Mouse (Mus musculus) heart, postnatal 10 days (tissue): ENCODE results near the gene Abhd14a. TPM values are rescaled to one million over a fixed set of nuclear protein-coding genes. Genes with fewer than 3 reads are reported as not detected.
"Not testable (repeated sequence)": the region's sequence is repeated elsewhere in the genome, so short reads cannot be mapped to it uniquely, and the experiment has no call there.

Experiments
- DNase-seq, 2 experiments: peaks; one replicate each; pipeline ENCODE4 v3.0.0; 2021
- intact Hi-C: fragments of 180-260 bp; cut with DNase I; formaldehyde crosslinking; loops from one replicate; pipeline ENCODE4 v1.15.1; 2025
- total RNA-seq, 2 experiments: library from RNA; stranded (reverse); gene quantifications; 2 replicates each; pipeline ENCODE4 v1.2.3; 2021

The Abhd14a gene
- total RNA-seq: 10 to 100 TPM; 20.0 to 22.4 TPM

GRCm38 (mm10) chr9:106447348-106447747 lies at the start of gene Abhd14a, which contains the start of gene Abhd14b:
TSS of gene Abhd14a (minus strand) at chr9:106447678.
TSS of gene Abhd14b (plus strand) at chr9:106447459.
- DNase-seq: peak; percentile 95 to 96
- intact Hi-C loops: no loop called here

- DNase-seq, intact Hi-C loops: not testable (repeated sequence)
Measured at GRCm38 (mm10) chr9:106487602-106488001, 40.1 kb upstream of the Abhd14a start.

- no peak for DNase-seq
- intact Hi-C loops: no loop called here
Measured at GRCm38 (mm10) chr9:106485076-106485475, 37.6 kb upstream of the Abhd14a start.

GRCm38 (mm10) chr9:106483606-106484005 lies 36.1 kb upstream of the Abhd14a start:
- DNase-seq: no peak
- intact Hi-C loops: no loop called here

GRCm38 (mm10) chr9:106483136-106483535 lies 35.7 kb upstream of the Abhd14a start:
- intact Hi-C loops: no loop called here

GRCm38 (mm10) chr9:106482578-106483115 lies 35.2 kb upstream of the Abhd14a start:
- DNase-seq: no peak

More at GRCm38 (mm10) chr9:106483136-106483535, 35.7 kb upstream of the Abhd14a start:
- no peak for DNase-seq

GRCm38 (mm10) chr9:106481676-106482075 lies 34.2 kb upstream of the Abhd14a start:
- no peak for DNase-seq
- intact Hi-C loops: no loop called here

More at GRCm38 (mm10) chr9:106482578-106483115, 35.2 kb upstream of the Abhd14a start:
- intact Hi-C loops: no loop called here

GRCm38 (mm10) chr9:106481075-106481474 lies 33.6 kb upstream of the Abhd14a start:
- DNase-seq: no peak
- intact Hi-C loops: no loop called here

- intact Hi-C loops: no loop called here
Measured at GRCm38 (mm10) chr9:106480541-106480940, 33.1 kb upstream of the Abhd14a start.

GRCm38 (mm10) chr9:106478101-106478500 lies 30.6 kb upstream of the Abhd14a start:
- DNase-seq: peak in 1 of 2 experiments; percentile 1
- intact Hi-C loops: loop anchor here (5.0 kb wide), 1 partner anchor 171 kb away; no protein-coding TSS in a partner anchor

More at GRCm38 (mm10) chr9:106480541-106480940, 33.1 kb upstream of the Abhd14a start:
- DNase-seq: no peak

- DNase-seq: no peak
- intact Hi-C loops: loop anchor here (2.0 to 5.0 kb wide), 3 partner anchors 49 to 195 kb away; partner anchors contain the start of gene Rpl29
Measured at GRCm38 (mm10) chr9:106477649-106478048, 30.2 kb upstream of the Abhd14a start.

- DNase-seq: peak; percentile 99 to 100
- intact Hi-C loops: loop anchor here (1.0 to 5.0 kb wide), 4 partner anchors 29 to 194 kb away; partner anchors contain the start of gene Rpl29
Measured at GRCm38 (mm10) chr9:106476924-106477484, 29.5 kb upstream of the Abhd14a start, which contains the start of gene Parp3. TSS of gene Parp3 (minus strand) at chr9:106476949.

- intact Hi-C loops: loop anchor here (1.0 to 5.0 kb wide), 4 partner anchors 28 to 193 kb away; partner anchors contain the start of gene Rpl29
- peak; percentile 83 to 84 for DNase-seq
Measured at GRCm38 (mm10) chr9:106476002-106476923, 28.8 kb upstream of the Abhd14a start.

GRCm38 (mm10) chr9:106475663-106476001 lies 28.2 kb upstream of the Abhd14a start, which contains the start of gene Rrp9:
TSS of gene Rrp9 (plus strand) at chr9:106475963.
- no peak for DNase-seq
- intact Hi-C loops: loop anchor here (1.0 to 5.0 kb wide), 4 partner anchors 27 to 193 kb away; partner anchors contain the start of gene Rpl29

GRCm38 (mm10) chr9:106475046-106475445 lies 27.6 kb upstream of the Abhd14a start:
- peak in 1 of 2 experiments; percentile 59 for DNase-seq

GRCm38 (mm10) chr9:106474456-106474855 lies 27.0 kb upstream of the Abhd14a start:
- DNase-seq: peak; percentile 76 to 85
- intact Hi-C loops: no loop called here

More at GRCm38 (mm10) chr9:106475046-106475445, 27.6 kb upstream of the Abhd14a start:
- intact Hi-C loops: loop anchor here (5.0 kb wide), 1 partner anchor 168 kb away; no protein-coding TSS in a partner anchor

GRCm38 (mm10) chr9:106473753-106474105 lies 26.3 kb upstream of the Abhd14a start:
- intact Hi-C loops: loop anchor here (2.0 kb wide), 1 partner anchor 185 kb away; no protein-coding TSS in a partner anchor
- DNase-seq: no peak

GRCm38 (mm10) chr9:106473081-106473752 lies 25.7 kb upstream of the Abhd14a start:
- intact Hi-C loops: loop anchor here (2.0 kb wide), 1 partner anchor 184 kb away; no protein-coding TSS in a partner anchor
- DNase-seq: no peak

GRCm38 (mm10) chr9:106472321-106472720 lies 24.8 kb upstream of the Abhd14a start:
- DNase-seq: no peak
- intact Hi-C loops: loop anchor here (2.0 kb wide), 1 partner anchor 184 kb away; no protein-coding TSS in a partner anchor

GRCm38 (mm10) chr9:106471892-106472291 lies 24.4 kb upstream of the Abhd14a start:
- peak; percentile 76 to 77 for DNase-seq
- intact Hi-C loops: loop anchor here (2.0 kb wide), 1 partner anchor 183 kb away; no protein-coding TSS in a partner anchor
